Mouse (Mus musculus): ENCODE results near the gene Krtap4-1. TPM values are rescaled to one million over a fixed set of nuclear protein-coding genes. Genes with fewer than 3 reads are reported as not detected.

Krtap4-1 gene
- polyA plus RNA-seq, 2 experiments from 2014 or later = not detected

- ATAC-seq = no peak
Measured at GRCm38 (mm10) chr11:99583245-99583704, 44.8 kb downstream of the Krtap4-1 start, which contains the start of gene Krtap1-4. TSS of gene Krtap1-4 (minus strand) at chr11:99583654.

DNA sequence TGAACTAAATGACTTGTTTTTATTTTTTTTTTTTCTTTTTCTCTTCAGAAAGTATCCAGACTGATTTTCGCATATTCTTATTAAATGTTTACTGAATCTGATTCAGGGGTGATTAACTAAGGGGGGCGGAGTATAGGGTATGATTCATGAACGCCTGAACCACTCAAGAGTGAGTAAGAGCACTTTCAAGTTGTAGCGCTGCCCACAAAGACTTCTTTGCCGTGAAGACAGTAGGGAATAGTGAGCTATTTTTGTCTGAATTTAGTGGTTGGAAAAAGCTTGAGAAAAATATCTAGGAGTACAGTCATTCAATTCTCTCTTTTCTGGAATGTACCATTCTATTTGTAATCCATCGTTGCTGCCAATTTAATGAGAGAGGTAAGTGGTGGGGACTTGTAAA, 46.5 kb downstream of the Krtap4-1 start:
- no peak for ATAC-seq

GRCm38 (mm10) chr11:99581051-99581450, 47.0 kb downstream of the Krtap4-1 start:
- no peak for ATAC-seq

DNA sequence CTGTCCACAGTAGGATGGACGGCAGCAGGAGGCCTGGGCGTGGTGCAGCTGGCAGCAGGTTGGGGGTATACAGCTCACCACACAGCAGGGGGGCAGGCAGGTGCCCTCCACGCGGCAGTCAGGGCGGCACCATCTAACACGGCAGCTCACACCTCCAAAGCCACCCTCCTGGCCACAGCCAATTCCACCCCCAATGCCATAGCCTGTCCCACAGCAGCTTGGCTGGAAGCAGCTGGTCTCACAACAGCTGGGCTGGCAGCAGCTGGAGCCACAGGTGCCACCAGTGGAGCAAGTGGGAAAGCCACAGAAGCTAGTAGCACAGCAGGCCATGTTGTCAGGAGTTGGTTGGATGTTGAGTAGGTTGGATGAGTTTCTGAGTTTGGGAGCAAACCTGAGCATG, 47.4 kb downstream of the Krtap4-1 start, which contains the start of gene Krtap1-5:
TSS of gene Krtap1-5 (minus strand) at position 381 of the 400 bp plus-strand sequence.
- ATAC-seq = no peak

Other genes starting within 250 kb of the Krtap4-1 start
- gene Krt10, start 238.9 kb downstream of the Krtap4-1 start, polyA plus RNA-seq (2017; shearing (Covaris generic)) = 1 to 10 TPM; 3.6 to 4.2 TPM
- gene Krt12, start 206.0 kb downstream of the Krtap4-1 start, polyA plus RNA-seq (2017; shearing (Covaris generic)) = not detected
- under 1 TPM in 1 of 2 experiments, not detected in 1; 0.17 TPM for gene Krt20, start 190.1 kb downstream of the Krtap4-1 start, polyA plus RNA-seq (2017; shearing (Covaris generic))
- gene Krt23, start 135.1 kb downstream of the Krtap4-1 start, polyA plus RNA-seq (2017; shearing (Covaris generic)) = not detected
- not detected for gene Krt39, start 106.9 kb downstream of the Krtap4-1 start, polyA plus RNA-seq (2017; shearing (Covaris generic))
- not detected for gene Krt40, start 85.1 kb downstream of the Krtap4-1 start, polyA plus RNA-seq (2017; shearing (Covaris generic))
- gene Krtap3-3, start 77.4 kb downstream of the Krtap4-1 start, polyA plus RNA-seq (2017; shearing (Covaris generic)) = not detected
- gene Krtap3-2, start 71.4 kb downstream of the Krtap4-1 start, polyA plus RNA-seq (2017; shearing (Covaris generic)) = not detected
- gene Gm11939, start 68.8 kb downstream of the Krtap4-1 start, polyA plus RNA-seq (2017; shearing (Covaris generic)) = not detected
- gene Krtap3-1, start 61.6 kb downstream of the Krtap4-1 start, polyA plus RNA-seq (2017; shearing (Covaris generic)) = not detected
- gene Krtap1-5, start 47.2 kb downstream of the Krtap4-1 start, polyA plus RNA-seq (2017; shearing (Covaris generic)) = not detected
- gene Krtap1-4, start 44.6 kb downstream of the Krtap4-1 start, polyA plus RNA-seq (2017; shearing (Covaris generic)) = not detected
- gene Krtap1-3, start 36.9 kb downstream of the Krtap4-1 start, polyA plus RNA-seq (2017; shearing (Covaris generic)) = not detected
- not detected for gene Krtap9-3, start 30.1 kb downstream of the Krtap4-1 start, polyA plus RNA-seq (2017; shearing (Covaris generic))
- gene Gm11938, start 24.9 kb downstream of the Krtap4-1 start, polyA plus RNA-seq (2017; shearing (Covaris generic)) = not detected
- gene Gm11937, start 18.0 kb downstream of the Krtap4-1 start, polyA plus RNA-seq (2017; shearing (Covaris generic)) = not detected
- gene Krtap2-4, start 13.4 kb downstream of the Krtap4-1 start, polyA plus RNA-seq (2017; shearing (Covaris generic)) = not detected
- not detected for gene Gm11562, start 7.8 kb downstream of the Krtap4-1 start, polyA plus RNA-seq (2017; shearing (Covaris generic))
- gene Krtap4-2, start 6.8 kb upstream of the Krtap4-1 start, polyA plus RNA-seq (2017; shearing (Covaris generic)) = not detected
- gene Krtap4-7, start 15.9 kb upstream of the Krtap4-1 start, polyA plus RNA-seq (2017; shearing (Covaris generic)) = not detected
- gene Gm11555, start 22.0 kb upstream of the Krtap4-1 start, polyA plus RNA-seq (2017; shearing (Covaris generic)) = not detected
- not detected for gene Gm11563, start 30.7 kb upstream of the Krtap4-1 start, polyA plus RNA-seq (2017; shearing (Covaris generic))
- gene Krtap4-6, start 37.7 kb upstream of the Krtap4-1 start, polyA plus RNA-seq (2017; shearing (Covaris generic)) = not detected
- not detected for gene Gm14190, start 62.5 kb upstream of the Krtap4-1 start, polyA plus RNA-seq (2017; shearing (Covaris generic))
- gene Gm14180, start 106.1 kb upstream of the Krtap4-1 start, polyA plus RNA-seq (2017; shearing (Covaris generic)) = not detected
- not detected for gene Gm11595, start 144.7 kb upstream of the Krtap4-1 start, polyA plus RNA-seq (2017; shearing (Covaris generic))
- not detected for gene Krtap4-8, start 152.5 kb upstream of the Krtap4-1 start, polyA plus RNA-seq (2017; shearing (Covaris generic))
- not detected for gene Krtap4-9, start 157.0 kb upstream of the Krtap4-1 start, polyA plus RNA-seq (2017; shearing (Covaris generic))
- not detected for gene Gm11596, start 165.2 kb upstream of the Krtap4-1 start, polyA plus RNA-seq (2017; shearing (Covaris generic))
- not detected for gene Gm11569, start 170.7 kb upstream of the Krtap4-1 start, polyA plus RNA-seq (2017; shearing (Covaris generic))
- not detected for gene Gm11554, start 176.2 kb upstream of the Krtap4-1 start, polyA plus RNA-seq (2017; shearing (Covaris generic))
- not detected for gene Krtap4-13, start 181.7 kb upstream of the Krtap4-1 start, polyA plus RNA-seq (2017; shearing (Covaris generic))
- gene Gm11564, start 187.4 kb upstream of the Krtap4-1 start, polyA plus RNA-seq (2017; shearing (Covaris generic)) = not detected
- gene 2300003K06Rik, start 209.8 kb upstream of the Krtap4-1 start, polyA plus RNA-seq (2017; shearing (Covaris generic)) = not detected
- not detected for gene Krtap4-16, start 223.4 kb upstream of the Krtap4-1 start, polyA plus RNA-seq (2017; shearing (Covaris generic))
- not detected for gene Gm11568, start 229.7 kb upstream of the Krtap4-1 start, polyA plus RNA-seq (2017; shearing (Covaris generic))
- not detected for gene Gm11559, start 236.2 kb upstream of the Krtap4-1 start, polyA plus RNA-seq (2017; shearing (Covaris generic))
- not detected for gene Krtap9-1, start 245.2 kb upstream of the Krtap4-1 start, polyA plus RNA-seq (2017; shearing (Covaris generic))